Mouse (Mus musculus): ENCODE measurements around the gene Map3k21. TPM values are rescaled to one million over a fixed set of nuclear protein-coding genes. Genes with fewer than 3 reads are reported as not detected.

Map3k21 gene
- polyA plus RNA-seq, 1 experiment from 2014 or later: 11.9 TPM

GRCm38 (mm10) chr8:125957994-125958368 lies 47.7 kb downstream of the Map3k21 start:
- ATAC-seq (no peak), DNase-seq (ENCODE audit: low read depth, low spot score) (no peak)
- CTCF ChIA-PET: interaction anchor here (1.2 kb wide), 1 partner anchor 118 kb away, joined by 3 read pairs; no protein-coding TSS in a partner anchor
- no peak for TF ChIP-seq CTCF (IDR thresholded peaks at IDR 0.05)
- in situ Hi-C loops (cut with MboI; ENCODE audit: low pct_unique_long_range_greater_than_20kb): loop anchor here (5.0 to 10.0 kb wide), 2 partner anchors 119 to 527 kb away; no protein-coding TSS in a partner anchor
- POLR2A ChIA-PET: interaction anchor here (0.7 kb wide), 1 partner anchor 44 kb away, joined by 3 read pairs; no protein-coding TSS in a partner anchor
- no peaks in the 10 kb centered on the region for H3K27me3 ChIP-seq

DNA sequence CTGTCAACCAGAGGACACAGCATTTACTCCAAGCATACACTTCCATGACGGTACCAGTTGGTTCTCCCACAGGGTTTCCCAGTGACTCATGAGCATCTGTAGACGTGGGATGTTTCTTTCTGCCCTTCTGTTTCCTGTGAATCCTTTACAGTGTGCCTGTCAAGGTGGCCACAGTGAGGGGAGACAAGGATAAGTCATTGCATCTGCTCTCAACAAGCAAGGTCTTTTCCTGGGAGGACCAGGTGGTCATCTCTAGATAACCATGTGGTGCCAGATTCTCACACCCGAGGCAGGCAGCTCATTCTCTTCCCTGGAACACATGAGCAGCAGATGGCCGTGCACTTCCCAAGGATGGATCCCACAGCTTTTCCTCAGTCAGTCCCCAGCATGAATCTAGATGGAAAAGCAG lies 49.1 kb downstream of the Map3k21 start:
- H3K27me3 ChIP-seq: no peaks in the 10 kb centered on the region
- POLR2A ChIA-PET: interaction anchor here (0.7 kb wide), 1 partner anchor 134 kb away, joined by 3 read pairs; no protein-coding TSS in a partner anchor
- no peak for TF ChIP-seq CTCF (IDR thresholded peaks at IDR 0.05)
- CTCF ChIA-PET: no interaction called here
- ATAC-seq (no peak), DNase-seq (ENCODE audit: low read depth, low spot score) (no peak)
- in situ Hi-C loops (cut with MboI; ENCODE audit: low pct_unique_long_range_greater_than_20kb): loop anchor here (5.0 to 10.0 kb wide), 2 partner anchors 118 to 525 kb away; no protein-coding TSS in a partner anchor

DNA sequence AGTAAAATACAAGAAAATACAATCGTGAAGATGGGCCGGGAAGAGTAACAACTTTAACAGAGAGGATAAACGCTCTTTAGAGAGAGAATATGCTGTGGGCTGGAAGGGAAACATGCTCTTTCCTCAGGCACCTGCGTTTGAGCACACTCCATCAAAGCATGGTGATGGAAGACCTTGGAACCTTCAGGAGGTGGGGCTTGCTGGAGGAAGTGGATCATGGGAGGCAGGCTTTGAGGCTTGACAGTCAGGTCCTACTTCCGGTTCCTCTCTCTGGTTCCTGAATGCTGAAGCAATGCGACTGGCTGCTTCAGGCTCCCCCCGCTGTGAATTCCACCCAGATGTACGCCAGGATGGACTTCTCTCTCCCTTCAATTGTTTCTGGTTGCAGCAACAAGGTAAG lies 49.8 kb downstream of the Map3k21 start:
- ChIA-PET POLR2A (no interaction called here), CTCF (no interaction called here)
- H3K27me3 ChIP-seq: no peaks in the 10 kb centered on the region
- in situ Hi-C loops (cut with MboI; ENCODE audit: low pct_unique_long_range_greater_than_20kb): no loop called here
- DNase-seq (ENCODE audit: low read depth, low spot score) (no peak), ATAC-seq (no peak)
- TF ChIP-seq CTCF (IDR thresholded peaks at IDR 0.05): no peak

DNA sequence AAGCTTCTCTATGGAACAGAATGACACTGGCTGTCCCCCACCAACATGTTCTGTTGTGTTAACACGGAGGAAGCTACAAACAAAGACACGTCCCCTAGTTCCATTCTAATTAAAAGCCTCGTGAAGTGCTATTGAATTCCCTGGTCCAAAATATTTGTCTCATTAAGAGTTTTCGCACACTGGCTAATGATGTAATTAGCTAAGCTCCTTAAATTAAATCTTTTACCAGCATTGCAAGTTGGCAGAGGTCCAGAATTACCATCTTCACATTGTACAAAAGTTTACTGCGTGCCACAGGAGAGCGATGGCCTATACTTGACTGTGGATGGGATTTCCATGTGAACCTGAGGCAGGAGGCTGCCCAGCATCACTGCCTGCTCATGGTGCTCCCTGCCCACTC lies 51.5 kb downstream of the Map3k21 start:
- no peak for TF ChIP-seq CTCF (IDR thresholded peaks at IDR 0.05)
- POLR2A ChIA-PET: interaction anchor here (0.9 kb wide), 1 partner anchor 100 kb away, joined by 3 read pairs; no protein-coding TSS in a partner anchor
- CTCF ChIA-PET: interaction anchor here (1.2 kb wide), 1 partner anchor 26 kb away, joined by 4 read pairs; no protein-coding TSS in a partner anchor
- ATAC-seq: no peak
- DNase-seq (ENCODE audit: low read depth, low spot score): no peak
- H3K27me3 ChIP-seq: no peaks in the 10 kb centered on the region
- in situ Hi-C loops (cut with MboI; ENCODE audit: low pct_unique_long_range_greater_than_20kb): no loop called here

- no peak for DNase-seq (ENCODE audit: low read depth, low spot score)
These were observed 53.6 kb downstream of the Map3k21 start for GRCm38 (mm10) chr8:125963807-125964211.

GRCm38 (mm10) chr8:125971336-125971735 lies 61.1 kb downstream of the Map3k21 start:
- no peaks in the 10 kb centered on the region for H3K27me3 ChIP-seq
- ChIA-PET CTCF (interaction anchor here (0.8 kb wide), 1 partner anchor 109 kb away, joined by 4 read pairs; no protein-coding TSS in a partner anchor), POLR2A (no interaction called here)
- no peak for TF ChIP-seq CTCF (IDR thresholded peaks at IDR 0.05)
- no peak for ATAC-seq
- in situ Hi-C loops (cut with MboI; ENCODE audit: low pct_unique_long_range_greater_than_20kb): no loop called here
- no peak for DNase-seq (ENCODE audit: low read depth, low spot score)

More at GRCm38 (mm10) chr8:125963807-125964211, 53.6 kb downstream of the Map3k21 start:
- CTCF ChIA-PET: interaction anchor here (1.0 kb wide), 1 partner anchor 31 kb away, joined by 3 read pairs; the partner anchor contains the start of gene Kcnk1
- TF ChIP-seq CTCF (IDR thresholded peaks at IDR 0.05): no peak
- in situ Hi-C loops (cut with MboI; ENCODE audit: low pct_unique_long_range_greater_than_20kb): no loop called here
- no peaks in the 10 kb centered on the region for H3K27me3 ChIP-seq
- no peak for ATAC-seq
- POLR2A ChIA-PET: no interaction called here

GRCm38 (mm10) chr8:125975981-125976380 lies 65.7 kb downstream of the Map3k21 start:
- TF ChIP-seq CTCF (IDR thresholded peaks at IDR 0.05): no peak
- ATAC-seq: no peak
- ChIA-PET CTCF (interaction anchor here (0.8 to 1.4 kb wide), 2 partner anchors 20 to 103 kb away, joined by 3 to 4 read pairs; no protein-coding TSS in a partner anchor), POLR2A (no interaction called here)
- no peaks in the 10 kb centered on the region for H3K27me3 ChIP-seq
- no peak for DNase-seq (ENCODE audit: low read depth, low spot score)
- in situ Hi-C loops (cut with MboI; ENCODE audit: low pct_unique_long_range_greater_than_20kb): no loop called here

GRCm38 (mm10) chr8:125980826-125981225 lies 70.6 kb downstream of the Map3k21 start:
- ChIA-PET CTCF (no interaction called here), POLR2A (no interaction called here)
- H3K27me3 ChIP-seq: no peaks in the 10 kb centered on the region
- ATAC-seq: no peak
- TF ChIP-seq CTCF (IDR thresholded peaks at IDR 0.05): no peak
- no peak for DNase-seq (ENCODE audit: low read depth, low spot score)
- in situ Hi-C loops (cut with MboI; ENCODE audit: low pct_unique_long_range_greater_than_20kb): no loop called here

DNA sequence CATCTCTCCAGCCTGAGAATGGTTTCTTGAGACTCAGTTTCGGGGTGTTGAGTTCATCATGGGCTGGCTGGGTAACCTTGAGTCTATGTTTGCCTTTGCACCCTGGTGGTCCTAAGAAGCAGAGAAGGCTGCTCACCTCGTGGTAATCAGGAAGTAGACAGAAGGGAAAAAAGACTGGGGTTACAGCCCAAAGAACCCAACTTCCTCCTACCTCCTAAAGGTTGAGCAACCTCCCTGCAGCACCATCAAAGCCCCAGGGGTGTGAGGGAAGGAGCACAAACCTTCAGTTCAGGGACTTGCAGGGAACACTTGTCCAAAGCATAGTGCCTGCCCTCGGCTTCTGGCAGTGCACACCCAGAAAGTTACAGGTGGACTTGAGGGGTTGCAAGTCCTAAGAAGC lies 73.3 kb downstream of the Map3k21 start:
- in situ Hi-C loops (cut with MboI; ENCODE audit: low pct_unique_long_range_greater_than_20kb): no loop called here
- H3K27me3 ChIP-seq: no peaks in the 10 kb centered on the region
- CTCF ChIA-PET: no interaction called here
- TF ChIP-seq CTCF (IDR thresholded peaks at IDR 0.05): no peak
- POLR2A ChIA-PET: no interaction called here
- DNase-seq (ENCODE audit: low read depth, low spot score) (no peak), ATAC-seq (no peak)

- no peak for TF ChIP-seq CTCF (IDR thresholded peaks at IDR 0.05)
- in situ Hi-C loops (cut with MboI; ENCODE audit: low pct_unique_long_range_greater_than_20kb): no loop called here
- ChIA-PET CTCF (no interaction called here), POLR2A (no interaction called here)
- no peaks in the 10 kb centered on the region for H3K27me3 ChIP-seq
- no peak for ATAC-seq
- no peak for DNase-seq (ENCODE audit: low read depth, low spot score)
These were observed 73.9 kb downstream of the Map3k21 start for GRCm38 (mm10) chr8:125984140-125984539.

DNA sequence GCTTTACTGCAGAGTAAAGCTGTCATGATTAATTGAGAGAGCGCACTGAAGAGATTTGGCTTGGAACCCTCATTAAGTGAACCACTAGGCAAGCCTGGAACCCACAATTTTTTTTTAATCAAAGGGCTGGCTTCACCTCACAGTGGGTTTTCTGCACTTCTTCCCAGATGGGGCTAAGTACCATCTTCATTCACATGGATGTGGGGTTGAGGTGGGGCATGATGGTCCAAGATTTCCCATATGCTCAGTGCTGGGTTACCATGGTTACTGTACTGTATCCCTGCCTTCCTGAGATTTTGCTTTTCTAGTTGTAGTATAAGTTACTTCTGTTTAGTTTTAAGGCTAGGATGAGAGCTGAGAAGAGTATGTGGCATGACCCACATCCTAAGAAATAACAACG lies 75.1 kb downstream of the Map3k21 start:
- CTCF ChIA-PET: no interaction called here
- POLR2A ChIA-PET: no interaction called here
- DNase-seq (ENCODE audit: low read depth, low spot score) (no peak), ATAC-seq (no peak)
- H3K27me3 ChIP-seq: no peaks in the 10 kb centered on the region
- in situ Hi-C loops (cut with MboI; ENCODE audit: low pct_unique_long_range_greater_than_20kb): no loop called here
- no peak for TF ChIP-seq CTCF (IDR thresholded peaks at IDR 0.05)
